Mouse (Mus musculus) heart, embryonic 11.5 days (tissue): ENCODE data around the gene Rabggta. TPM values are rescaled to one million over a fixed set of nuclear protein-coding genes. Genes with fewer than 3 reads are reported as not detected.

Experiments
- ATAC-seq: fragments of 200-750 bp; cut with Nextera tagmentation; replicated peaks from 2 replicates; pipeline ENCODE4 v1.8.0; 2017; ENCODE audit warnings: moderate library complexity; ENCODE audit not compliant: insufficient number of reproducible peaks, low FRiP score, low TSS enrichment
- H3K27ac ChIP-seq: fragments of 300-500 bp; sonication (generic); 2 replicates; pipeline ENCODE4 v1.5.1; 2014; ENCODE audit warnings: mild to moderate bottlenecking, low read depth, low read length
- H3K27me3 ChIP-seq: fragments of 300-500 bp; sonication (generic); 2 replicates; pipeline ENCODE4 v1.6.1; 2014; ENCODE audit warnings: mild to moderate bottlenecking, low read length, mixed read lengths; ENCODE audit not compliant: control insufficient read depth, insufficient read depth
- H3K36me3 ChIP-seq: fragments of 300-500 bp; sonication (generic); 2 replicates; pipeline ENCODE4 v1.6.1; 2014; ENCODE audit warnings: mild to moderate bottlenecking, low read length, moderate library complexity, mixed read lengths; ENCODE audit not compliant: control insufficient read depth, insufficient read depth
- H3K4me1 ChIP-seq: fragments of 300-500 bp; sonication (generic); 2 replicates; pipeline ENCODE4 v1.6.1; 2014; ENCODE audit warnings: low read length; ENCODE audit not compliant: control insufficient read depth, insufficient read depth
- H3K4me2 ChIP-seq: fragments of 300-500 bp; sonication (generic); 2 replicates; pipeline ENCODE4 v1.6.1; 2014; ENCODE audit warnings: mild to moderate bottlenecking, moderate library complexity
- H3K4me3 ChIP-seq: fragments of 300-500 bp; sonication (generic); 2 replicates; pipeline ENCODE4 v1.5.1; 2014; ENCODE audit warnings: low read depth, low read length
- H3K9ac ChIP-seq: fragments of 300-500 bp; sonication (generic); 2 replicates; pipeline ENCODE4 v1.6.1; 2014; ENCODE audit warnings: mild to moderate bottlenecking, low read depth, low read length, moderate library complexity
- H3K9me3 ChIP-seq: fragments of 300-500 bp; sonication (generic); replicated peaks from 2 replicates; pipeline ENCODE4 v1.6.1; 2016; ENCODE audit warnings: low read length; ENCODE audit not compliant: control insufficient read depth
- WGBS: fragments of 180-500 bp; shearing (Covaris S2); extraction: QIAGEN DNeasy Blood & Tissue Kit; methylation state at CpG from one replicate; pipeline ENCODE4 v1.1.7; 2014; ENCODE audit not compliant: insufficient replicate concordance; 5-methylcytosine and 5-hydroxymethylcytosine counted together
- polyA plus RNA-seq: library from polyadenylated mRNA; unstranded; fragments of >200 nt; fragmentation: Nextera tagmentation; extraction: Ambion mirVana; gene quantifications from 2 replicates; pipeline ENCODE4 v1.2.1, GENCODE M21; 2014

The Rabggta gene
- 19.1 and 19.7 TPM in 2 replicates for polyA plus RNA-seq

DNA sequence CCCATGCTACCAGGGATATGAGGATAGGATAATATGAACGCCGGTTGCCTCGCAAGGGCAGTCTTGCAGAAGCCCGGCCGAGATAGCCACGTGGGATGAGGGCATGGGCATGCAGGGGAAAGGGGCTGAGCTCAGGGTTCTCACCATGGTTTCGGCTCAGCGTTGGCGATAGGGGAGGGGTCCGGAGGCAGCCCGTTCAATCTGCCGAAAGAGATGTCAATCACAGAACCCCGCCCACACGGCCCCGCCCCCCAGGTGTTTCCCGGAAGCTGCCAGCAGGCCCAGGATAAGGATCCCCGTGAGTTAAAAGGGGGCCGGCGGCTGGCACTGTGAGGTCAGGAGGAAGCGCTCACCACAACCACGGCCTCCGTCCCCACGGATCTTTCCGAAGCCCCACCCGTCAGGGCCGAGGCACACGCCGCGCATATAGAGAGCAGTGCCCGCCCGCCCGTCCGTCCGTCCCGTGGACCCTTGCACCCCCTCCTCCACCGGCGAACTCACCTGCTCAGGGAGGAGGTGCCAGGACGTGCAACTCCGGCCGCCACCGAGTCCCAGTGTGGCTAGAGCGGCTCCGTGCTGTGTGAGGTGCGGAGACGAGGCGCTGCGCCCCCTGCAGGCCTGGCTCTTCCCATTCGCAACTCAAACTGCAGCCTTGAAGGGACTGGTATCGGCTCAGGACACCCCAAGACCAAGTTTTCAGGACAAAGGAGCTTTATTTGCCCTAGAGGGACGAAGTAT, at the start of gene Rabggta:
Gene Rabggta, minus strand, starts transcription at position 564 of the 738 bp plus-strand sequence.
- H3K4me2 ChIP-seq, result peak within 1 kb of the TSS; percentile 65
- H3K36me3 ChIP-seq, result peaks cover 12% of the 10 kb centered on the region
- under 1% methylated on average over 49 of the region's 50 CpGs for WGBS
- H3K4me3 ChIP-seq, result peak within 1 kb of the TSS; percentile 77
- H3K9me3 ChIP-seq, result no peaks in the 10 kb centered on the region
- peak within 1 kb of the TSS; percentile 81 for H3K9ac ChIP-seq
- no peaks in the 10 kb centered on the region for H3K27me3 ChIP-seq
- ATAC-seq, result peak; percentile 85
- H3K4me1 ChIP-seq, result no peaks in the 10 kb centered on the region
- peak within 1 kb of the TSS; percentile 48; the same call in 1 of the 2 replicates for H3K27ac ChIP-seq

DNA sequence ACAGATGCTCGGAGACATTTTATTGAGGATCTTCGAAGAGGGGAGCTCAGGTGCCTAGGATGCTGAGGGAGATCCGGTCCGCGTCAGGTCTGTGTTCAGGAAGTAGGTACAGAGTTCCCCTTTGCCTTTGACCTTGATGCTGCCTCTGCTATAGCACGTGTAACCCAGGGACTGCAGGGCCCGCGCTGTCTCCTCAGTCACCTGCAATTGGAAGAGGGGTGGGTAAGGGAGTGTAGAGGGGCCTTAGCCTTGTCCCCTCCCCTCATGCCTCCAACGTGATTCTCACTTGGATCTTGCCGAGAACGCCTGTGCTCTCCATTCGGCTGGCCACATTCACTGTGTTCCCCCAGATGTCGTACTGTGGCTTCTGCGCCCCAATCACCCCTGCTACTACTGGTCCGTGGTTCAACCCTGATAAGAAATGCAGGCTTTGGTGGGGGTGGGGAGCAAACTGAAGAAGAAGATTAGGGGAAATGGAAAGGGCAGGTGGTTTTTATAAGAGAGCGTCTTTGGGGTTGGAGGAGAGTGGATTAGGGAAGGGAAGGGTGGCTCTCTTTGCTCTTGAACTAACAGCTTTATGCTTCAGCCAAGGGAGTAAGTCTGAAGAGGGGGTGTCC, 47.1 kb upstream of the Rabggta start:
- no peak overlapping the region for H3K9ac ChIP-seq
- no peaks in the 10 kb centered on the region for H3K9me3 ChIP-seq
- no peak overlapping the region for H3K4me3 ChIP-seq
- H3K27me3 ChIP-seq, result peaks cover 29% of the 10 kb centered on the region
- no peaks in the 10 kb centered on the region for H3K36me3 ChIP-seq
- no peak overlapping the region for H3K4me2 ChIP-seq
- peaks cover 4% of the 10 kb centered on the region for H3K4me1 ChIP-seq
- H3K27ac ChIP-seq, result no peak overlapping the region
- 60% methylated on average over 16 of the region's 16 CpGs for WGBS
- no peak for ATAC-seq

DNA sequence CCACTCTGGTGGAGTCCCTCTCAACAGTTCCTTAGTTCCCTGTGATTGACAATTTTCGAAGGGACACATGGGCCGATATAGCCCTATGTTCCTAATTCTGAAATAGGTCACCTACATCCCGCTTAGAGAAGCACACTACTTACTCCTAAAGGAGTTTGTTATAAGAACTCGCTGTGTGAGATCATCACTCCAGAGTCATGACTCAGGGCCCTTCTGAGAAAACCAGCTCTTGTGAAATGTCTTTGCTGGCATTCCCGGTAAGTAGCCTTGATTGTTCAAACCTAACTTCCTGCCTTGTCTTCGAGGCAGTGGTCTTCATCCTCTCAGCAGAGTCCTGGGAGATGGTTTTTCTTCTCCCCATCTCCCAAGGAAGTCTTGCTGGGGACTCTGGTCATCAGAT, 46.5 kb upstream of the Rabggta start:
- H3K27ac ChIP-seq, result no peak overlapping the region
- no peak overlapping the region for H3K4me3 ChIP-seq
- 74% methylated on average over 6 of the region's 6 CpGs for WGBS
- H3K27me3 ChIP-seq, result peaks cover 29% of the 10 kb centered on the region
- no peak for ATAC-seq
- H3K4me2 ChIP-seq, result no peak overlapping the region
- H3K9ac ChIP-seq, result no peak overlapping the region
- H3K4me1 ChIP-seq, result peaks cover 4% of the 10 kb centered on the region
- no peaks in the 10 kb centered on the region for H3K9me3 ChIP-seq
- H3K36me3 ChIP-seq, result no peaks in the 10 kb centered on the region

DNA sequence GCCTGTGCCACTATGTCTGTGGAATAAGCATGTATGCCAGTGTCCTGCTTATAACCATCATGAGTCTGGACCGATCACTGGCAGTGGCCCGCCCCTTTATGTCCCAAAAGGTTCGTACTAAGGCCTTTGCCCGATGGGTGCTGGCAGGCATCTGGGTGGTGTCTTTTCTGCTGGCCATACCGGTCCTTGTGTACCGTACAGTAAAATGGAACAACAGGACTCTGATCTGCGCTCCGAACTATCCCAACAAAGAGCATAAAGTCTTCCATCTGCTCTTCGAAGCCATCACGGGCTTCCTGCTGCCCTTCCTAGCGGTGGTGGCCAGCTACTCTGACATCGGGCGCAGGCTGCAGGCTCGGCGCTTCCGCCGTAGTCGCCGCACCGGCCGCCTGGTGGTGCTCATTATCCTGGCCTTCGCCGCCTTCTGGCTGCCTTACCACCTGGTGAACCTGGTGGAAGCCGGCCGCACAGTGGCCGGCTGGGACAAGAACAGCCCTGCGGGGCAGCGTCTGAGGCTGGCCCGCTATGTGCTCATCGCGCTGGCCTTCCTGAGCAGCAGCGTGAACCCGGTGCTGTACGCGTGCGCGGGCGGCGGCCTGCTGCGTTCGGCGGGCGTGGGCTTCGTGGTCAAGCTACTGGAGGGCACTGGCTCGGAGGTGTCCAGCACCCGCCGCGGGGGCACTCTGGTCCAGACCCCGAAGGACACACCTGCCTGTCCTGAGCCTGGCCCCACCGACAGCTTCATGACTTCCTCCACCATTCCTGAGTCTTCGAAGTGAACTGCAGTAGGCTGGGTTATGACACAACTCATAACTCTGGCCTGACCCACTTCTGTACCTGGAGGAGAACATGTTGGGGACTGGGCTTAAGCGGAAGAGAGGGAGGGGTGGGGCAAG, 45.7 kb upstream of the Rabggta start:
- 11% methylated on average over 52 of the region's 52 CpGs for WGBS
- no peak overlapping the region for H3K27ac ChIP-seq
- ATAC-seq, result peak; percentile 36; the same call in 1 of the 2 replicates
- H3K9ac ChIP-seq, result peak overlapping the region; percentile 61; the same call in 1 of the 2 replicates
- peaks cover 29% of the 10 kb centered on the region for H3K27me3 ChIP-seq
- H3K4me2 ChIP-seq, result peak overlapping the region; percentile 60
- H3K36me3 ChIP-seq, result no peaks in the 10 kb centered on the region
- H3K4me1 ChIP-seq, result peaks cover 11% of the 10 kb centered on the region
- peak overlapping the region; percentile 27 for H3K4me3 ChIP-seq
- no peaks in the 10 kb centered on the region for H3K9me3 ChIP-seq

DNA sequence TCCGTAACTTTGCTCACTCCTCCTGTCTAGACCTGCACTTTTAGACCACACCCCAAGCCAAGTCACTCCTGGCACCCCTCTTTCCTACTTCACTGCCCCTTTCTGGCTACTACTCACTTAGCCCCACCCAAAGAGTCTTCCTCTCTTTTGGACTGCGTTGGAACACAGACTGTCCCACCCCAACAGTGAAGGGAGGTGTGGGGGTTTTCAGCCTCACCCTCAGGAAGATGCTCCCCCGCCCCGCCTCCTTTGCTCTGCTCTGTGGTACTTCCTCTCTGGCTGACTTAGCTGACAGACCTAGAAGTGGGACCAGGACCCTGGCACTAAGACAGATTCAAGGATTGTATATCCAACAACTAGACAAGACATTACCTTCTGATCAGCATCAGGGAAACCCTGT, 43.6 kb upstream of the Rabggta start, which contains the start of gene Ltb4r1:
Gene Ltb4r1, plus strand, starts transcription at position 267 of the 400 bp plus-strand sequence.
- no peak within 1 kb of the TSS for H3K4me3 ChIP-seq
- peaks cover 38% of the 10 kb centered on the region for H3K27me3 ChIP-seq
- H3K27ac ChIP-seq, result no peak within 1 kb of the TSS
- no peak within 1 kb of the TSS for H3K4me2 ChIP-seq
- 72% methylated on average over 4 of the region's 4 CpGs for WGBS
- no peak for ATAC-seq
- H3K36me3 ChIP-seq, result no peaks in the 10 kb centered on the region
- no peaks in the 10 kb centered on the region for H3K9me3 ChIP-seq
- peaks cover 11% of the 10 kb centered on the region for H3K4me1 ChIP-seq
- H3K9ac ChIP-seq, result no peak within 1 kb of the TSS

DNA sequence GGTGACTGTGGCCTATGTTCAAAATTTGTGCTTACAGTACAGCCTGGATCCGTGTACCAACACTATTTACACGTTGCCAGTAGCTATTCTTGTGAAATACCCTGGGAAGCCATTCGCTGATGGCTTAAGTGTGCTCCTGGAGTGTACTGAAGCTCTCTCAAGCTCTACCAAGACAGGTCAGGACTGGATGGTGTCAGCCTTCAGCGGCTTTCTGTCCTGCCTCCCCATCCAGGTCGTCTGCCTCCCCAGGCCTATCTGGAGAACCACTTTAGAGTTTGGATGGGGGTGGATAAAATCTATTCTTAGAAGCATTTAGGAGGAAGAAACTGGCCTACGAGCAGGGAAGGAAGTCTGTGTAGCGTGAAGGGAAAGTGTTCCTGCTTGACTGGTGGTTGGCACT, 41.1 kb upstream of the Rabggta start:
- Histone ChIP-seq H3K4me3 (no peak overlapping the region), H3K27me3 (peaks cover 26% of the 10 kb centered on the region), H3K36me3 (no peaks in the 10 kb centered on the region), H3K9ac (no peak overlapping the region), H3K9me3 (no peaks in the 10 kb centered on the region), H3K4me1 (peaks cover 14% of the 10 kb centered on the region), H3K4me2 (peak overlapping the region; percentile 97), H3K27ac (0 out of 2 replicates have a peak overlapping the region, but pooled peaks have one; percentile 50)
- no peak for ATAC-seq
- 27% methylated on average over 7 of the region's 7 CpGs for WGBS

DNA sequence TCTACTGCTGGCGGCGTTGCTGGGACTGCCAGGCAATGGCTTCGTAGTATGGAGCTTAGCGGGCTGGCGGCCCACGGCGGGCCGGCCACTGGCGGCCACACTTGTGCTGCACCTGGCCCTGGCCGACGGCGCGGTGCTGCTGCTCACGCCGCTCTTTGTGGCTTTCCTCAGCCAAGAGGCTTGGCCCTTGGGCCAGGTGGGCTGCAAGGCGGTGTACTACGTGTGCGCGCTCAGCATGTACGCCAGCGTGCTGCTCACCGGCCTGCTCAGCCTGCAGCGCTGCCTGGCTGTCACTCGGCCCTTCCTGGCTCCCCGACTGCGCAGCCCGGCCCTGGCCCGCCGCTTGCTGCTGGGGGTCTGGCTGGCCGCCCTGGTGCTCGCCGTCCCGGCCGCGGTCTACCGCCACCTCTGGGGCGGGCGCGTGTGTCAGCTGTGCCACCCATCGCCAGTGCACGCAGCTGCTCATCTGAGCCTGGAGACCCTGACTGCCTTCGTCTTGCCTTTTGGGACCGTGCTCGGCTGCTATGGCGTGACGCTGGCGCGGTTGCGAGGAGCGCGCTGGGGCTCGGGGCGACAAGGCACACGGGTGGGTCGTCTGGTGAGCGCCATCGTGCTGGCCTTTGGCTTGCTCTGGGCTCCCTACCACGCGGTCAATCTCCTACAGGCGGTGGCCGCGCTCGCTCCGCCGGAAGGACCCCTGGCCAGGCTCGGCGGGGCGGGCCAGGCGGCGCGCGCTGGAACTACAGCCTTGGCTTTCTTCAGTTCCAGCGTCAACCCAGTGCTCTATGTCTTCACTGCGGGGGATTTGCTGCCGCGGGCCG, 40.1 kb upstream of the Rabggta start:
- Histone ChIP-seq H3K9ac (peak overlapping the region; percentile 74), H3K36me3 (no peaks in the 10 kb centered on the region), H3K4me1 (peaks cover 17% of the 10 kb centered on the region), H3K27ac (no peak overlapping the region), H3K9me3 (no peaks in the 10 kb centered on the region), H3K4me3 (peak overlapping the region; percentile 50), H3K4me2 (peak overlapping the region; percentile 97), H3K27me3 (peaks cover 24% of the 10 kb centered on the region)
- under 1% methylated on average over 76 of the region's 77 CpGs for WGBS
- peak; percentile 55 for ATAC-seq
